Mouse (Mus musculus): Measurements from ENCODE around the gene Sfrp2. TPM values are rescaled to one million over a fixed set of nuclear protein-coding genes. Genes with fewer than 3 reads are reported as not detected.
A peak's percentile ranks its signal among the peaks of the same experiment; 100 is the strongest.

Gene Sfrp2
- polyA plus RNA-seq, 1 experiment from 2014 or later = 41.8 TPM

- ATAC-seq (peak; percentile 68), DNase-seq (ENCODE audit: low spot score) (peak; percentile 82)
- no peaks in the 10 kb centered on the region for H3K4me1 ChIP-seq (ENCODE audit: insufficient read depth, low read depth, low read length)
- no peaks in the 10 kb centered on the region for H3K27me3 ChIP-seq (replicated peaks; ENCODE audit: insufficient read depth, low read length)
- H3K4me2 ChIP-seq (replicated peaks; ENCODE audit: low read depth, low read length) = no peak overlapping the region
- no peak overlapping the region for H3K4me3 ChIP-seq (ENCODE audit: low read depth, low read length)
- H3K36me3 ChIP-seq (ENCODE audit: insufficient read depth, low read length) = no peaks in the 10 kb centered on the region
- WGBS = 4% methylated on average over 10 of the region's 10 CpGs
- H3K27ac ChIP-seq (ENCODE audit: low read length) = no peak overlapping the region
- peak; percentile 76 for TF ChIP-seq CTCF (IDR thresholded peaks at IDR 0.05)
- TF ChIP-seq EP300 (IDR thresholded peaks at IDR 0.05) = no peak
- no peak overlapping the region for H3K9ac ChIP-seq (replicated peaks; ENCODE audit: low read depth)
- no peaks in the 10 kb centered on the region for H3K9me3 ChIP-seq (ENCODE audit: low read length)
Observed at GRCm38 (mm10) chr3:83797828-83798227, 31.7 kb downstream of the Sfrp2 start.

- ATAC-seq = no peak
- H3K27ac ChIP-seq (ENCODE audit: low read length) = no peak overlapping the region
- no peak overlapping the region for H3K4me3 ChIP-seq (ENCODE audit: low read depth, low read length)
- H3K4me1 ChIP-seq (ENCODE audit: insufficient read depth, low read depth, low read length) = no peaks in the 10 kb centered on the region
- H3K27me3 ChIP-seq (replicated peaks; ENCODE audit: insufficient read depth, low read length) = no peaks in the 10 kb centered on the region
- TF ChIP-seq EP300 (IDR thresholded peaks at IDR 0.05) (no peak), CTCF (IDR thresholded peaks at IDR 0.05) (no peak)
- H3K9me3 ChIP-seq (ENCODE audit: low read length) = no peaks in the 10 kb centered on the region
- no peaks in the 10 kb centered on the region for H3K36me3 ChIP-seq (ENCODE audit: insufficient read depth, low read length)
- H3K4me2 ChIP-seq (replicated peaks; ENCODE audit: low read depth, low read length) = no peak overlapping the region
- 73% methylated on average over 7 of the region's 7 CpGs for WGBS
- H3K9ac ChIP-seq (replicated peaks; ENCODE audit: low read depth) = no peak overlapping the region
- no peak for DNase-seq (ENCODE audit: low spot score)
Observed at GRCm38 (mm10) chr3:83799486-83799885, 33.4 kb downstream of the Sfrp2 start.

- H3K36me3 ChIP-seq (ENCODE audit: insufficient read depth, low read length) = no peaks in the 10 kb centered on the region
- no peaks in the 10 kb centered on the region for H3K4me1 ChIP-seq (ENCODE audit: insufficient read depth, low read depth, low read length)
- 96% methylated on average over 4 of the region's 4 CpGs for whole genome bisulfite sequencing
- H3K9ac ChIP-seq (replicated peaks; ENCODE audit: low read depth) = no peak overlapping the region
- no peak overlapping the region for H3K4me2 ChIP-seq (replicated peaks; ENCODE audit: low read depth, low read length)
- no peaks in the 10 kb centered on the region for H3K9me3 ChIP-seq (ENCODE audit: low read length)
- H3K27me3 ChIP-seq (replicated peaks; ENCODE audit: insufficient read depth, low read length) = no peaks in the 10 kb centered on the region
- TF ChIP-seq EP300 (IDR thresholded peaks at IDR 0.05) (no peak), CTCF (IDR thresholded peaks at IDR 0.05) (peak; percentile 40)
- ATAC-seq = no peak
- no peak overlapping the region for H3K4me3 ChIP-seq (ENCODE audit: low read depth, low read length)
- DNase-seq (ENCODE audit: low spot score) = no peak
- no peak overlapping the region for H3K27ac ChIP-seq (ENCODE audit: low read length)
Observed at GRCm38 (mm10) chr3:83801649-83802155, 35.6 kb downstream of the Sfrp2 start.

- no peak overlapping the region for H3K27ac ChIP-seq (ENCODE audit: low read length)
- no peak overlapping the region for H3K4me3 ChIP-seq (ENCODE audit: low read depth, low read length)
- DNase-seq (ENCODE audit: low spot score) (no peak), ATAC-seq (no peak)
- no peak overlapping the region for H3K4me2 ChIP-seq (replicated peaks; ENCODE audit: low read depth, low read length)
- H3K36me3 ChIP-seq (ENCODE audit: insufficient read depth, low read length) = no peaks in the 10 kb centered on the region
- H3K27me3 ChIP-seq (replicated peaks; ENCODE audit: insufficient read depth, low read length) = no peaks in the 10 kb centered on the region
- H3K4me1 ChIP-seq (ENCODE audit: insufficient read depth, low read depth, low read length) = no peaks in the 10 kb centered on the region
- H3K9me3 ChIP-seq (ENCODE audit: low read length) = no peaks in the 10 kb centered on the region
- TF ChIP-seq CTCF (IDR thresholded peaks at IDR 0.05) (no peak), EP300 (IDR thresholded peaks at IDR 0.05) (no peak)
- WGBS = 79% methylated on average over 12 of the region's 12 CpGs
- H3K9ac ChIP-seq (replicated peaks; ENCODE audit: low read depth) = no peak overlapping the region
Observed at GRCm38 (mm10) chr3:83808483-83808882, 42.4 kb downstream of the Sfrp2 start.

GRCm38 (mm10) chr3:83811987-83812386 is 45.9 kb downstream of the Sfrp2 start:
- TF ChIP-seq EP300 (IDR thresholded peaks at IDR 0.05) = no peak
- no peak for TF ChIP-seq CTCF (IDR thresholded peaks at IDR 0.05)
- H3K36me3 ChIP-seq (ENCODE audit: insufficient read depth, low read length) = no peaks in the 10 kb centered on the region
- no peak overlapping the region for H3K4me2 ChIP-seq (replicated peaks; ENCODE audit: low read depth, low read length)
- H3K9ac ChIP-seq (replicated peaks; ENCODE audit: low read depth) = no peak overlapping the region
- DNase-seq (ENCODE audit: low spot score) (no peak), ATAC-seq (no peak)
- no peaks in the 10 kb centered on the region for H3K4me1 ChIP-seq (ENCODE audit: insufficient read depth, low read depth, low read length)
- no peaks in the 10 kb centered on the region for H3K9me3 ChIP-seq (ENCODE audit: low read length)
- 42% methylated on average over 7 of the region's 7 CpGs for WGBS
- no peaks in the 10 kb centered on the region for H3K27me3 ChIP-seq (replicated peaks; ENCODE audit: insufficient read depth, low read length)
- no peak overlapping the region for H3K27ac ChIP-seq (ENCODE audit: low read length)
- H3K4me3 ChIP-seq (ENCODE audit: low read depth, low read length) = no peak overlapping the region

- no peak overlapping the region for H3K4me2 ChIP-seq (replicated peaks; ENCODE audit: low read depth, low read length)
- DNase-seq (ENCODE audit: low spot score) (no peak), ATAC-seq (no peak)
- H3K27me3 ChIP-seq (replicated peaks; ENCODE audit: insufficient read depth, low read length) = no peaks in the 10 kb centered on the region
- no peak overlapping the region for H3K9ac ChIP-seq (replicated peaks; ENCODE audit: low read depth)
- no peaks in the 10 kb centered on the region for H3K9me3 ChIP-seq (ENCODE audit: low read length)
- no peak for TF ChIP-seq CTCF (IDR thresholded peaks at IDR 0.05)
- no peak for TF ChIP-seq EP300 (IDR thresholded peaks at IDR 0.05)
- H3K4me1 ChIP-seq (ENCODE audit: insufficient read depth, low read depth, low read length) = no peaks in the 10 kb centered on the region
- no peak overlapping the region for H3K27ac ChIP-seq (ENCODE audit: low read length)
- no peak overlapping the region for H3K4me3 ChIP-seq (ENCODE audit: low read depth, low read length)
- no peaks in the 10 kb centered on the region for H3K36me3 ChIP-seq (ENCODE audit: insufficient read depth, low read length)
Observed at GRCm38 (mm10) chr3:83812863-83813262, 46.7 kb downstream of the Sfrp2 start.

GRCm38 (mm10) chr3:83816372-83816925 is 50.3 kb downstream of the Sfrp2 start:
- ATAC-seq = no peak
- H3K4me2 ChIP-seq (replicated peaks; ENCODE audit: low read depth, low read length) = no peak overlapping the region
- no peak for DNase-seq (ENCODE audit: low spot score)
- no peaks in the 10 kb centered on the region for H3K4me1 ChIP-seq (ENCODE audit: insufficient read depth, low read depth, low read length)
- H3K27ac ChIP-seq (ENCODE audit: low read length) = no peak overlapping the region
- H3K27me3 ChIP-seq (replicated peaks; ENCODE audit: insufficient read depth, low read length) = no peaks in the 10 kb centered on the region
- no peaks in the 10 kb centered on the region for H3K36me3 ChIP-seq (ENCODE audit: insufficient read depth, low read length)
- TF ChIP-seq EP300 (IDR thresholded peaks at IDR 0.05) = no peak
- TF ChIP-seq CTCF (IDR thresholded peaks at IDR 0.05) = no peak
- no peaks in the 10 kb centered on the region for H3K9me3 ChIP-seq (ENCODE audit: low read length)
- no peak overlapping the region for H3K9ac ChIP-seq (replicated peaks; ENCODE audit: low read depth)
- 85% methylated on average over 4 of the region's 4 CpGs for WGBS
- H3K4me3 ChIP-seq (ENCODE audit: low read depth, low read length) = no peak overlapping the region

Measured in lung, postnatal 0 days (tissue).